Mouse (Mus musculus) forebrain, embryonic 13.5 days (tissue): ENCODE measurements at regions not wholly inside any gene's neighbourhood (a gene's known extent, or its start where the extent isn't known, plus 50 kb on each side); places are given as distances from the start of the nearest gene placed in this dataset.

Source experiments
- ATAC-seq: fragments of 200-750 bp; cut with Nextera tagmentation; 2 replicates; pipeline ENCODE4 v1.8.0; 2017
- H3K27ac ChIP-seq: fragments of 300-500 bp; sonication (generic); 2 replicates; pipeline ENCODE4 v1.5.1; 2015; ENCODE audit warnings: inconsistent platforms, mild to moderate bottlenecking, moderate library complexity
- H3K27me3 ChIP-seq: fragments of 300-500 bp; sonication (generic); 2 replicates; pipeline ENCODE4 v1.6.1; 2015; ENCODE audit warnings: mild to moderate bottlenecking, inconsistent platforms
- H3K36me3 ChIP-seq: fragments of 300-500 bp; sonication (generic); 2 replicates; pipeline ENCODE4 v1.6.1; 2015; ENCODE audit warnings: mild to moderate bottlenecking, inconsistent platforms; ENCODE audit not compliant: poor library complexity, severe bottlenecking
- H3K4me1 ChIP-seq: fragments of 300-500 bp; sonication (generic); 2 replicates; pipeline ENCODE4 v1.6.1; 2015; ENCODE audit warnings: inconsistent platforms
- H3K4me2 ChIP-seq: fragments of 300-500 bp; sonication (generic); 2 replicates; pipeline ENCODE4 v1.6.1; 2015; ENCODE audit warnings: inconsistent platforms, mild to moderate bottlenecking, moderate library complexity
- H3K4me3 ChIP-seq: fragments of 300-500 bp; sonication (generic); 2 replicates; pipeline ENCODE4 v1.5.1; 2015; ENCODE audit warnings: mild to moderate bottlenecking, inconsistent platforms
- H3K9ac ChIP-seq: fragments of 300-500 bp; sonication (generic); 2 replicates; pipeline ENCODE4 v1.6.1; 2015; ENCODE audit warnings: mild to moderate bottlenecking, inconsistent platforms
- H3K9me3 ChIP-seq: fragments of 300-500 bp; sonication (generic); replicated peaks from 2 replicates; pipeline ENCODE4 v1.6.1; 2016; ENCODE audit warnings: inconsistent platforms

- Histone ChIP-seq H3K9ac (no peak overlapping the region), H3K4me2 (no peak overlapping the region), H3K27ac (no peak overlapping the region), H3K27me3 (no peaks in the 10 kb centered on the region), H3K9me3 (peaks cover 86% of the 10 kb centered on the region), H3K4me3 (no peak overlapping the region), H3K4me1 (no peaks in the 10 kb centered on the region), H3K36me3 (no peaks in the 10 kb centered on the region)
- ATAC-seq = no peak
These were observed 87.4 kb downstream of the Scgb2b26 start for GRCm38 (mm10) chr7:33857431-33857830.

- Histone ChIP-seq H3K4me3 (no peak overlapping the region), H3K9me3 (peaks cover 86% of the 10 kb centered on the region), H3K4me2 (no peak overlapping the region), H3K27me3 (no peaks in the 10 kb centered on the region), H3K4me1 (no peaks in the 10 kb centered on the region), H3K27ac (no peak overlapping the region), H3K36me3 (no peaks in the 10 kb centered on the region), H3K9ac (no peak overlapping the region)
- ATAC-seq = no peak
These were observed 89.9 kb downstream of the Scgb2b26 start for GRCm38 (mm10) chr7:33854911-33855310.
